23 mouse cellular contexts compared by ENCODE assay signal in genomic region chr8:8416092-8416701, GRCm38 (mm10).
DNase-seq lines count a peak whose midpoint lies in the region; TF ChIP-seq lines count a peak whose summit lies in the region.
"Had no signal": no experiment of that assay in that cellular context is flagged by ENCODE, and none has a peak within 500 bp of the region (broad histone marks: within the 10 kb centered on the region; RNA-seq: fewer than 3 reads in every experiment).

No protein-coding gene starts in this region.

- TF ChIP-seq CTCF in layer of hippocampus, adult 2 months (conservative IDR thresholded peaks at IDR 0.05): no peak

- DNase-seq in embryo, embryonic 10 days (ENCODE audit: low spot score): peak; percentile 21
- DNase-seq in embryo, embryonic 10.5 days (ENCODE audit: low spot score): no peak
- peak; percentile 18 to 34 for DNase-seq in layer of hippocampus, adult 2 months (ENCODE audit: low spot score in 2 of 2)
- no peak for DNase-seq in layer of hippocampus, postnatal 10 days (ENCODE audit: low spot score in 2 of 2)
- DNase-seq in right cerebral cortex, postnatal 4 days: peak; percentile 10
- no peak for DNase-seq in right cerebral cortex, postnatal 25 days
- no peak for DNase-seq in urinary bladder, postnatal 4 days (ENCODE audit: low spot score in 2 of 2)
- DNase-seq: adrenal gland, postnatal 25 days; cerebellum, adult 11 months; cerebellum, adult 9-11 months; embryo, embryonic 11 days; gastrocnemius, adult 2 months; heart, postnatal 4 days; kidney, adult 18-20 months; liver, postnatal 0 days; thymus, postnatal 14 days had no signal

- H3K27ac ChIP-seq in layer of hippocampus, adult 2 months: no peak overlapping the region
- H3K27ac ChIP-seq: embryonic facial prominence, embryonic 13.5 days; gastrocnemius, adult 2 months; heart, embryonic 10.5 days; hindbrain, embryonic 14.5 days; limb, embryonic 12.5 days; macrophage; midbrain, embryonic 12.5 days had no signal

- no peak overlapping the region for H3K4me3 ChIP-seq in layer of hippocampus, adult 2 months
- H3K4me3 ChIP-seq: embryonic facial prominence, embryonic 13.5 days; erythroblast, embryonic 14.5 days; gastrocnemius, adult 2 months; heart, embryonic 10.5 days; limb, embryonic 12.5 days; midbrain, embryonic 12.5 days had no signal

Comparison
In these comparisons a context has a peak if more than half of its experiments do, and no peak if none do; other contexts are left out.
1. DNase-seq: peak in embryo, embryonic 10 days (single experiment), layer of hippocampus, adult 2 months (2 of 2) and right cerebral cortex, postnatal 4 days (single experiment); none in embryo, embryonic 10.5 days (single experiment), layer of hippocampus, postnatal 10 days (0 of 2), right cerebral cortex, postnatal 25 days (single experiment) and urinary bladder, postnatal 4 days (0 of 2).